Mouse (Mus musculus): Measurements from ENCODE around the gene Mrap2. TPM values are rescaled to one million over a fixed set of nuclear protein-coding genes. Genes with fewer than 3 reads are reported as not detected.
"Not testable (repeated sequence)": the region's sequence is repeated elsewhere in the genome, so short reads cannot be mapped to it uniquely, and the experiment has no call there.

The Mrap2 gene
- polyA plus RNA-seq, 1 experiment, result not detected

DNA sequence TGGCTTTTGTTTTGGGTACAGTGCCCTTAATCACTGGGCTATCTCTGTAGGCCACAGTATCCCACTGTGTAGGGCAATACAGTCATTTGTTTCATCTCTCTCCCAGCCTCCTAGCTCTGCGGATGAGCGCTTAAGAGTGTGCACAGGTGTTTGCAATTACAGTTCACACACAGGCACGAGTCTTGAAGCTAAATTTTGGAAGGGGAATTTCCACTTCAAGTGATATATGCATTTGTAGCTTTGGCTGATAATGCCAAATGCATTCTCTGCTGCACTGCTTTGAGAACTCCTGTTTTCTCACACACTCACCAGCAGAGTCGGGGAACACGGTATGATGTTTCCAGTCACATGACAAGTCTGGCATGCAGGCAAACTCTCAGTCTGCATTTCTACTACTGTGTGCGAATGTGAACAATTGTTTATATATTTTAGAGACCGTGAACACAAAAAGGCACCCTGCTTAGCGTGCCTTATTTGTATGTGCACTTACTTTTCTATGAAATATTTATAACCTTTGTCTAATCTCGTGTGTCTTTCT lies 22.1 kb upstream of the Mrap2 start:
- Histone ChIP-seq H3K27me3 (ENCODE audit: control insufficient read depth, insufficient read depth, low read length, poor library complexity, severe bottlenecking) (no peaks in the 10 kb centered on the region), H3K36me3 (ENCODE audit: control insufficient read depth, insufficient read depth, low read length, poor library complexity, severe bottlenecking) (no peaks in the 10 kb centered on the region), H3K9ac (ENCODE audit: low read depth, poor library complexity, severe bottlenecking) (no peak overlapping the region), H3K27ac (ENCODE audit: insufficient read depth, low read length) (no peak overlapping the region), H3K4me3 (ENCODE audit: low read depth, low read length) (no peak overlapping the region), H3K9me3 (replicated peaks; ENCODE audit: control insufficient read depth, insufficient read depth, low read length, poor library complexity, severe bottlenecking) (no peaks in the 10 kb centered on the region), H3K4me1 (ENCODE audit: control insufficient read depth, insufficient read depth, low read length) (no peaks in the 10 kb centered on the region)
- no peak for TF ChIP-seq CTCF (IDR thresholded peaks at IDR 0.05; ENCODE audit: low read depth, low read length)
- no peak for TF ChIP-seq POLR2A (IDR thresholded peaks at IDR 0.05; ENCODE audit: insufficient read depth, low read length)
- TF ChIP-seq EP300 (IDR thresholded peaks at IDR 0.05; ENCODE audit: insufficient read depth, low read depth, low read length), result no peak

DNA sequence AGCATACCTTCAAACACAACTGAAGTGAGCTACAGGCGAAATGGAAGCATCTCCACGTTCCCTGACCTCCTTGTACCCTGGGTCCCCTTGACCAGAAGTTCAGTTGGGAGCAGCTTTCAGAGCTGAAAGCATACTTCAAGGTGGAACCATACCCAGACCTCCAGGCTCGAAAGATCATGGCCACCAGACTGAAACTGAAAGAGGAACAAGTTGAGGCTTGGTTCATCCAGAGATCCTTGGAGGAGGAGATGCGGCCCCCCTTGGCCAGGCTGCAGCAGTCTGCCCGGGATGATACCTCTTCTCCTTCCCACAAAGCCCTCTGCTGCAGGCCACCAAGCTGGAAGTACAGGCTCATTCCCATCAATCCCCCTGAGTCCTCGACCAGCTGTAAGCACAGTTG lies 17.1 kb upstream of the Mrap2 start:
- not testable (repeated sequence) for H3K9ac ChIP-seq (ENCODE audit: low read depth, poor library complexity, severe bottlenecking); H3K9me3 ChIP-seq (replicated peaks; ENCODE audit: control insufficient read depth, insufficient read depth, low read length, poor library complexity, severe bottlenecking); H3K4me3 ChIP-seq (ENCODE audit: low read depth, low read length); H3K36me3 ChIP-seq (ENCODE audit: control insufficient read depth, insufficient read depth, low read length, poor library complexity, severe bottlenecking); H3K27ac ChIP-seq (ENCODE audit: insufficient read depth, low read length); H3K4me1 ChIP-seq (ENCODE audit: control insufficient read depth, insufficient read depth, low read length); H3K27me3 ChIP-seq (ENCODE audit: control insufficient read depth, insufficient read depth, low read length, poor library complexity, severe bottlenecking)

DNA sequence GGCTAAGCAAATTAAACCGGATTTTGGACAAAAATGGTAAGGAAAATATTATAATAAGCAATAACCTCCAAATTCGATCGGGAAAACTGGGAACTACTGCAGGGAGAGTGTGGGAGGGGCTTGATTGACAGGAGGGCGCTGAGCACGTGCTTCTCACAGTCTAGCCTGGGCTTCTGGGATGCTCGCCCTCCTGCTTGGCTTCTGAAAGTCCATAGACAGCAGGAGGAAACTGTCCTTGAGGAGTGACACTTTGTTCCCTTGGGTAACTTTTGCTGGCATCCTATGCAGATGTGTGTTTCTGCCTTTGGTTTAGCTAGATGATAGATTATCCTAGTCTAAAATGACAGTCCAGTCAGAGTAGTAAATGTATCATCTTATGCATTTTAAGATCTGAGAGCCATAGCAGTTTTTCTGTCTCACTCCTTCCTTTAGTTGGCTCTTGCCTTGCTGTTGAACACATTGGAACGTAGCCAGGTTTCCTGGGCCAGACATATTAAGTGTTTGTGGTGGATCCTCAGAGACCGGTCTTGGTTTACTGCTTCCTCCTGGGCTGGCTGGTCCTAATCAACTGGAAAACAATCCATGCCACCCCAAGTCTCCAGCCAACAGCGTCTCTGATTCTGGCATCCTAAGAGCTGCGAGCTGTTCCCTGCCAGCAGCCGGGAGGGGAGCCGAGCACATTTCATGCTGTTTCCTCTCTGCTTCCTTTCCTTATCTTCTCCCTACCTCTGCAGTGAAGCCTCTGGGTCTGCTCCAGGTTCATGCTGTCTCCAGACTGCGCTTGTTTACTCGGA lies 8.1 kb upstream of the Mrap2 start:
- Histone ChIP-seq H3K4me1 (ENCODE audit: control insufficient read depth, insufficient read depth, low read length) (no peaks in the 10 kb centered on the region), H3K9me3 (replicated peaks; ENCODE audit: control insufficient read depth, insufficient read depth, low read length, poor library complexity, severe bottlenecking) (no peaks in the 10 kb centered on the region), H3K9ac (ENCODE audit: low read depth, poor library complexity, severe bottlenecking) (no peak overlapping the region), H3K4me3 (ENCODE audit: low read depth, low read length) (no peak overlapping the region), H3K27ac (ENCODE audit: insufficient read depth, low read length) (no peak overlapping the region), H3K27me3 (ENCODE audit: control insufficient read depth, insufficient read depth, low read length, poor library complexity, severe bottlenecking) (no peaks in the 10 kb centered on the region), H3K36me3 (ENCODE audit: control insufficient read depth, insufficient read depth, low read length, poor library complexity, severe bottlenecking) (no peaks in the 10 kb centered on the region)
- TF ChIP-seq EP300 (IDR thresholded peaks at IDR 0.05; ENCODE audit: insufficient read depth, low read depth, low read length) (no peak), CTCF (IDR thresholded peaks at IDR 0.05; ENCODE audit: low read depth, low read length) (no peak), POLR2A (IDR thresholded peaks at IDR 0.05; ENCODE audit: insufficient read depth, low read length) (no peak)

DNA sequence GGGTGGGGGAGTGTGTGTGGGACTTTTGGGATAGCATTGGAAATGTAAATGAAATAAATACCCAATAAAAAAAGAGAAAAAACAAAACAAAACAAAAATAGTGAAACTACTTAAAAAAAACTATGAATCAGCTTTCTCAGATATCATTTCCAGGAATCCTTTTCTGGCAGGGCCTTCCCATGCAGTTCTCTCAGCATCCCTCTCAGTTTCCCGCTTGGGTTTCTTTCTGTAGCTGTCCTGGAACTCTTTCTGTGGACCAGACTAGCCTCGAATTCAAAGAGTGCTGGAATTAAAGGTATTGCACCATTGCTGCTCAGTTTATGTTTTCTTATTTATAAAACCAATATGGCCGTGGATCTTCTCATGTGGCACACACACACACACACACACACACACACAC lies 1.0 kb upstream of the Mrap2 start:
- Histone ChIP-seq H3K27ac (ENCODE audit: insufficient read depth, low read length) (no peak overlapping the region), H3K36me3 (ENCODE audit: control insufficient read depth, insufficient read depth, low read length, poor library complexity, severe bottlenecking) (no peaks in the 10 kb centered on the region), H3K9ac (ENCODE audit: low read depth, poor library complexity, severe bottlenecking) (no peak overlapping the region), H3K4me1 (ENCODE audit: control insufficient read depth, insufficient read depth, low read length) (no peaks in the 10 kb centered on the region), H3K4me3 (ENCODE audit: low read depth, low read length) (no peak overlapping the region), H3K9me3 (replicated peaks; ENCODE audit: control insufficient read depth, insufficient read depth, low read length, poor library complexity, severe bottlenecking) (no peaks in the 10 kb centered on the region), H3K27me3 (ENCODE audit: control insufficient read depth, insufficient read depth, low read length, poor library complexity, severe bottlenecking) (peaks cover 4% of the 10 kb centered on the region; the same call in 1 of the 2 replicates)
- TF ChIP-seq POLR2A (IDR thresholded peaks at IDR 0.05; ENCODE audit: insufficient read depth, low read length), result no peak
- no peak for TF ChIP-seq CTCF (IDR thresholded peaks at IDR 0.05; ENCODE audit: low read depth, low read length)
- no peak for TF ChIP-seq EP300 (IDR thresholded peaks at IDR 0.05; ENCODE audit: insufficient read depth, low read depth, low read length)

DNA sequence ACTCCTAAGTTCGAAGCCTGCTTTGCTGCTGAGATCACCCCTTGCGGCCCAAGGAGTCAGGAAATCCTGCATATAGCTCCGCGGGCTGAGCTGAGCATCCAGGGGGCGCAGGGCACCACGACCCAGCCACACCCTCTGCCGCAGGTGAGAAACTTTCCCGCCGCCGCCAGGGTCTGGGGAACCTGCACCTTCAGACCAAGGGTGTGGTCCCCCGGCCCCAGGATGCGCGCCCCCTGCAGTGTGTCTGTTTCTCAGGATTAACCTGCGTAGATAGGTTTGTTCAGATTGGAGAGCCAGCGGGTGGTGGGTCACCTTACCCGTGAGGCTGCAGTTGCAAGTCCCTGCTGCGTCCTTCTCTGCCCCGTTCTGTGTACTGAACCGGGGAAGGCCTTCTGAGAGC lies 426 bp downstream of the Mrap2 start:
- H3K9me3 ChIP-seq (replicated peaks; ENCODE audit: control insufficient read depth, insufficient read depth, low read length, poor library complexity, severe bottlenecking), result no peaks in the 10 kb centered on the region
- no peaks in the 10 kb centered on the region for H3K4me1 ChIP-seq (ENCODE audit: control insufficient read depth, insufficient read depth, low read length)
- H3K27me3 ChIP-seq (ENCODE audit: control insufficient read depth, insufficient read depth, low read length, poor library complexity, severe bottlenecking), result peaks cover 4% of the 10 kb centered on the region; the same call in 1 of the 2 replicates
- H3K9ac ChIP-seq (ENCODE audit: low read depth, poor library complexity, severe bottlenecking), result no peak overlapping the region
- TF ChIP-seq EP300 (IDR thresholded peaks at IDR 0.05; ENCODE audit: insufficient read depth, low read depth, low read length) (no peak), POLR2A (IDR thresholded peaks at IDR 0.05; ENCODE audit: insufficient read depth, low read length) (no peak), CTCF (IDR thresholded peaks at IDR 0.05; ENCODE audit: low read depth, low read length) (no peak)
- H3K27ac ChIP-seq (ENCODE audit: insufficient read depth, low read length), result no peak overlapping the region
- H3K4me3 ChIP-seq (ENCODE audit: low read depth, low read length), result peak overlapping the region; percentile 38
- no peaks in the 10 kb centered on the region for H3K36me3 ChIP-seq (ENCODE audit: control insufficient read depth, insufficient read depth, low read length, poor library complexity, severe bottlenecking)

DNA sequence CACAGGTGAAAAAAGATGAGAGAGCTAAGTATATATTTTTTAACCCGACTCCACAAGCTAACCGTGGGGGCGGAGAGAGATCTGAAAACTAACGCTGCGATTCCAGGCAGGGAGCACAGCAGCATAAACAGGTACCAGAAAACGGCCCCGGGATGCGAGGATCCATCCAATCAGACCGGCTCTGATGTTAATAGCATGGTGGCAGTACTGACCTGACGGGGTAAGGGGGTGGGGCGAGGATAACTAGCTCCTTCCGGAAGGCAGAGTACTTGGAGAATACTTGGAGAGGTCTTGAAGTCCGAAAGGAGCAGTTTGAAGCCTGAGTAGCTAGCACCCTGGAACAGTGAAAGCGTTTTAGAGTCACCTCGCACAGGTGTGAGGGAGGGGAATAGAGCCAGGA lies 1.1 kb downstream of the Mrap2 start:
- Histone ChIP-seq H3K9ac (ENCODE audit: low read depth, poor library complexity, severe bottlenecking) (no peak overlapping the region), H3K9me3 (replicated peaks; ENCODE audit: control insufficient read depth, insufficient read depth, low read length, poor library complexity, severe bottlenecking) (no peaks in the 10 kb centered on the region), H3K36me3 (ENCODE audit: control insufficient read depth, insufficient read depth, low read length, poor library complexity, severe bottlenecking) (no peaks in the 10 kb centered on the region), H3K27me3 (ENCODE audit: control insufficient read depth, insufficient read depth, low read length, poor library complexity, severe bottlenecking) (peaks cover 4% of the 10 kb centered on the region; the same call in 1 of the 2 replicates), H3K4me1 (ENCODE audit: control insufficient read depth, insufficient read depth, low read length) (no peaks in the 10 kb centered on the region), H3K4me3 (ENCODE audit: low read depth, low read length) (no peak overlapping the region), H3K27ac (ENCODE audit: insufficient read depth, low read length) (no peak overlapping the region)
- TF ChIP-seq CTCF (IDR thresholded peaks at IDR 0.05; ENCODE audit: low read depth, low read length), result no peak
- TF ChIP-seq EP300 (IDR thresholded peaks at IDR 0.05; ENCODE audit: insufficient read depth, low read depth, low read length), result no peak
- TF ChIP-seq POLR2A (IDR thresholded peaks at IDR 0.05; ENCODE audit: insufficient read depth, low read length), result no peak

All from ES-Bruce4 (cell line).